Mouse (Mus musculus) heart, postnatal 14 days (tissue): Measurements from ENCODE around the gene Ssr3. TPM values are rescaled to one million over a fixed set of nuclear protein-coding genes. Genes with fewer than 3 reads are reported as not detected.
"Not testable (repeated sequence)": the region's sequence is repeated elsewhere in the genome, so short reads cannot be mapped to it uniquely, and the experiment has no call there.

ENCODE experiments used
- DNase-seq, 2 experiments: peaks; one replicate each; pipeline ENCODE4 v3.0.0; 2021 to 2022
- intact Hi-C: fragments of 180-260 bp; cut with DNase I; formaldehyde crosslinking; loops from one replicate; pipeline ENCODE4 v1.15.1; 2025
- long read RNA-seq, 2 experiments: library from polyadenylated mRNA; stranded (forward); transcript quantifications; one replicate each; pipeline ENCODE4 v2.0.0; 2021
- total RNA-seq, 2 experiments: library from RNA; stranded (reverse); gene quantifications; 2 replicates each; pipeline ENCODE4 v1.2.3; 2021

Gene Ssr3
- total RNA-seq: 100 to 1,000 TPM; 135 to 140 TPM
- long read RNA-seq, experiment 1, transcript Ssr3-201 (5 exons, 2,957 nt): major isoform, 147 of 174 reads
- long read RNA-seq, experiment 1, partial matches to known transcripts: 1 of 174 reads
- long read RNA-seq, experiment 1, other reads (novel, unspliced or antisense): 23 of 174 reads
- long read RNA-seq, experiment 2, transcript Ssr3-201 (5 exons, 2,957 nt): major isoform, 105 of 117 reads
- long read RNA-seq, experiment 2, partial matches to known transcripts: 0 of 117 reads
- long read RNA-seq, experiment 2, other reads (novel, unspliced or antisense): 12 of 117 reads

DNA sequence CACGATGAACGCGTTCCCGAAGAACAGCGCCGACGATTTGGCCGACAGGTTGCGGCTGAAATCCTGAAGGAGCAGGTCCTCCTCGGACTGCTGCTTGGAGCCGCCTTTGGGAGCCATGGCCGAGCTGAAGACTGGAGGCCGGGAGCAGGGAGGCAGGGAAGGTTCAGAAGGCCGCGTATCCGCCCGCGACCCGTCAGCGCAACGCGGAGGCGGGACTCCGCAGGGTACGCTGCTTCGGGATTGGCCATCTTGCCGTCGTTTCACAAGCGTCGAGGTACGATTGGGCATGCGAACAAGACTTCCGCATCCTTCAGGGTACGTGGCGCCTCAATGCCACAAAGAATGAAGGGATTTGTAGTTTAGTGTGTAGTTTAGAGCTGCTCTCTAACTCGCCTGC lies at the start of gene Ssr3:
Ssr3 (minus strand) TSS at position 203 of the 397 bp plus-strand sequence.
- DNase-seq: peak; percentile 95 to 96
- intact Hi-C loops: loop anchor here (5.0 to 10.0 kb wide), 3 partner anchors 135 to 562 kb away; partner anchors contain the start of genes Ccnl1, Lekr1 and Tiparp

- intact Hi-C loops: loop anchor here (5.0 kb wide), 1 partner anchor 86 kb away; the partner anchor contains the start of gene Tiparp
- peak; percentile 18 to 55 for DNase-seq
These were observed 49.2 kb upstream of the Ssr3 start for GRCm38 (mm10) chr3:65441586-65442111.

- intact Hi-C loops: no loop called here
- DNase-seq: no peak
These were observed 46.2 kb upstream of the Ssr3 start for GRCm38 (mm10) chr3:65438511-65439228.

- no peak for DNase-seq
These were observed 43.4 kb upstream of the Ssr3 start for GRCm38 (mm10) chr3:65435812-65436211.

GRCm38 (mm10) chr3:65435101-65435571 lies 42.7 kb upstream of the Ssr3 start:
- intact Hi-C loops: no loop called here
- DNase-seq: no peak

More at GRCm38 (mm10) chr3:65435812-65436211, 43.4 kb upstream of the Ssr3 start:
- intact Hi-C loops: no loop called here

- DNase-seq: no peak
- intact Hi-C loops: no loop called here
These were observed 39.8 kb upstream of the Ssr3 start for GRCm38 (mm10) chr3:65432236-65432635.

- intact Hi-C loops: no loop called here
- no peak for DNase-seq
These were observed 27.3 kb upstream of the Ssr3 start for GRCm38 (mm10) chr3:65419706-65420105.

- DNase-seq: no peak
These were observed 25.6 kb upstream of the Ssr3 start for GRCm38 (mm10) chr3:65417913-65418594.

GRCm38 (mm10) chr3:65416571-65416970 lies 24.1 kb upstream of the Ssr3 start:
- intact Hi-C loops: no loop called here
- DNase-seq: no peak

More at GRCm38 (mm10) chr3:65417913-65418594, 25.6 kb upstream of the Ssr3 start:
- intact Hi-C loops: no loop called here

- no peak for DNase-seq
- intact Hi-C loops: no loop called here
These were observed 15.5 kb upstream of the Ssr3 start for GRCm38 (mm10) chr3:65407891-65408290.

GRCm38 (mm10) chr3:65405781-65406180 lies 13.4 kb upstream of the Ssr3 start:
- intact Hi-C loops: no loop called here

DNA sequence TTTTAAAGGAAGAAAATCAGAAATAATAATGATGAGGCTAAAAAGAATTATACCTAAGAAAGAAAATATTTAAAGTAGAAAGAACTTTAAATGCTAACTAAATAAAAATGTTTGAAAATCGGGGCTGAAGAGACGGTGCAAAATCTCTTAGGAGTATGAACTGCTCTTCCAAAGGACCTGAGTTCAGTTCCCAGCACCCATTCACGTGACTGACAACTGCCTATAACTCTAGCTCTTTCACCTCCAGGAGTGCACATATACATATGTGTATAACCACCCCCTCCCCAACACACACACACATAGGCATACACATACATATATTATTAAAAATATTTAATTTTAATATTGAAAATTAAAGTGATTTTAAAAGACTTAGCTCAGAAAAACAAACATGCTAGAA lies 5.1 kb upstream of the Ssr3 start:
- no peak for DNase-seq
- intact Hi-C loops: loop anchor here (10.0 kb wide), 1 partner anchor 557 kb away; the partner anchor contains the start of gene Ccnl1

More at GRCm38 (mm10) chr3:65405781-65406180, 13.4 kb upstream of the Ssr3 start:
- no peak for DNase-seq

DNA sequence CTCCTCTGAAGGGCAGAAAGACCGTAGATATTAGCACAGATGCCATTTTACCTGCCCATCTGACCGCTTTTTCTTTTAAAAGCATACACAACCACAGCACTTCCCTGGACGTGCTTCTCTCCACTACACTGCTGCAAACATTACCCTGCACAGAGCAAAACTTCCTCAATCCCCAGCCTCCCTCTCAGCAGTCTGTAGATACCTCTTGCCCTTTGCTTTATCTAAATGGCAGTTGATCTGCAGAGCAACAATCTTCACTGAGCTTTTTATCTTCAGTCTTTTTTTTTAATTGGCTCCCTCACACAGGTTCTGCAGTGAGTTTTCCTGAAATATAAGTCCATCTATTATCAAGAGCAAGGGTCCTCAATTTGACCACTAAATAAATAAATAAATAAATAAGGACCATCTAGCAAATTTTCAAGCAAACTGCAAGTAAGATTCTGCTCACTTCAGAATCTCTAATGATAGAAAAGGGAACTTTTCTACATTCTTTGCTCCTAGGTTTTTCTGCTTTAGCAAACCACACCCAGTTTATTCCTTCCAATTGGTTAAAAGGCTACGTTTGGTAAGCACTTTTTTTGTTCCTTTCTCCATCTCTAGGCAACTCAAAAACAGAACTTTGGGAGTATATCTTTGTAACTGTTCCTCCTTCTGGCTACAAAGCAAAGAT lies 4.5 kb upstream of the Ssr3 start:
- intact Hi-C loops: loop anchor here (10.0 kb wide), 1 partner anchor 558 kb away; the partner anchor contains the start of gene Ccnl1
- no peak for DNase-seq

GRCm38 (mm10) chr3:65395111-65395510 lies 2.7 kb upstream of the Ssr3 start:
- intact Hi-C loops: loop anchor here (10.0 kb wide), 1 partner anchor 560 kb away; the partner anchor contains the start of gene Ccnl1
- not testable (repeated sequence) for DNase-seq

- peak; percentile 12 to 29 for DNase-seq
These were observed 521 bp downstream of the Ssr3 start for GRCm38 (mm10) chr3:65391784-65392420.

DNA sequence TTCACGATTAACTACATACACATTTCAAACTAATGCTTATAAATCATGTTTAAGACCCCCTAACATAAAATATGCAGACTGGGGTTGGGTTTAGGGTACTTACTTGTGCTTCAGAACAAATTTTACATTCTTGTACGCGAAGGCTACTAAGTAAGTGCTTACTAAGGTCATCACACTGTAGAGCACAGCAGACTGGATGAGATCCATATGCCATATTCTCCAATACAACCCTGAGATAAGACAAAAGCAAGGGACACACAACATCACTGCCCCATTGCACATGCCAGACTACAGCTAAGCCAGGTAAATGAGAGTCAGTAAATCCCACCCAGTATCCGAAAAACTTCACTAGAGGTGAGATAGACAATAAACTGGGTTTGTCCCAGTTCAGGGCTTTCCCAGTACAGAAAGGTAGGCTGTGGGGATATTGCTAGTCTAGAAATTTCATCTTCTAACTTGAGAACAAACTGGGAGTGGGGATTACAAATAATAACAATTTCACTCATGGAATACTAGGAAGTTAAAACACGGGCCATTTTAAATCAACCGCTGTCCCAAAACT lies 1.1 kb downstream of the Ssr3 start:
- intact Hi-C loops: loop anchor here (5.0 to 10.0 kb wide), 3 partner anchors 136 to 563 kb away; partner anchors contain the start of genes Ccnl1, Lekr1 and Tiparp

More at GRCm38 (mm10) chr3:65391784-65392420, 521 bp downstream of the Ssr3 start:
- intact Hi-C loops: loop anchor here (5.0 to 10.0 kb wide), 3 partner anchors 135 to 563 kb away; partner anchors contain the start of genes Ccnl1, Lekr1 and Tiparp

DNA sequence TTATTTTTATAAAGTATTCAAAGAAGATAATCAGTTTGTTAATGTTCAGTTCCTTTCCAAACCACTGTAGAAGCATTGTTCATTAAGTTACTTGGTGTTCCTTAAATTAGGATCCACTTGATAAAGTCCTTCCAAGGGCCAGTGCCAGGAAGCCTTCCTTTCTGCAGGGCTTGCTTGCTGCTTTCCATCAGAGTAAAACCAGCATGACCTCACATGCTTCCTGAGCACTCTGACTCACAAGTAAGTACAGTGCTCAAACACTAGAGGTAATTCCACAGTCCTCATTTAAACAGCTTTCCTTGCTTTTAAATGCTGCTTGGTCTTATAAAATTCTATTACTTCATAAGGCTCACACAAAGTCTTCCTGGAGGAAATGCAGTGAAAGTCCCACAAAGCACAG lies 6.7 kb downstream of the Ssr3 start:
- DNase-seq: peak; percentile 25 to 31
- intact Hi-C loops: no loop called here

More for the DNA sequence above, 1.1 kb downstream of the Ssr3 start:
- no peak for DNase-seq

GRCm38 (mm10) chr3:65384431-65384830 lies 8.0 kb downstream of the Ssr3 start:
- intact Hi-C loops: loop anchor here (5.0 kb wide), 2 partner anchors 478 to 548 kb away; no protein-coding TSS in a partner anchor
- DNase-seq: no peak
